ENCODE assay signal across 8 mouse cellular contexts in genomic region chr5:98328848-98329624, GRCm38 (mm10). TPM values are rescaled to one million over a fixed set of nuclear protein-coding genes. Genes with fewer than 3 reads are reported as not detected.
DNase-seq lines count a peak whose midpoint lies in the region; ATAC-seq and TF ChIP-seq lines count a peak whose summit lies in the region.

Gene Cfap299, plus strand, starts transcription at chr5:98329304.

- TF ChIP-seq POLR2A in brain, embryonic 14.5 days (IDR thresholded peaks at IDR 0.05; ENCODE audit: borderline replicate concordance, extremely low read depth, insufficient read depth, insufficient read length, poor library complexity, severe bottlenecking): no peak

- under 1% methylated on average over 46 of the region's 46 CpGs for WGBS in forebrain, embryonic 10.5 days
- 1% methylated on average over 46 of the region's 46 CpGs for WGBS in heart, embryonic 15.5 days
- WGBS in liver, embryonic 12.5 days (ENCODE audit: insufficient replicate concordance): 2% methylated on average over 46 of the region's 46 CpGs
- under 1% methylated on average over 46 of the region's 46 CpGs for WGBS in stomach, embryonic 15.5 days

- H3K36me3 ChIP-seq in forebrain, embryonic 10.5 days (replicated peaks): no peaks in the 10 kb centered on the region
- no peaks in the 10 kb centered on the region for H3K36me3 ChIP-seq in heart, embryonic 15.5 days
- no peaks in the 10 kb centered on the region for H3K36me3 ChIP-seq in liver, embryonic 12.5 days
- H3K36me3 ChIP-seq in stomach, embryonic 15.5 days: no peaks in the 10 kb centered on the region

- peak within 1 kb of the TSS; percentile 66 for H3K4me3 ChIP-seq in forebrain, embryonic 10.5 days
- H3K4me3 ChIP-seq in heart, embryonic 15.5 days: peak within 1 kb of the TSS; percentile 63
- peak within 1 kb of the TSS; percentile 57 for H3K4me3 ChIP-seq in liver, embryonic 12.5 days
- H3K4me3 ChIP-seq in stomach, embryonic 15.5 days (replicated peaks): peak within 1 kb of the TSS; percentile 59

- peak; percentile 99 for TF ChIP-seq CTCF in brain, embryonic 14.5 days (IDR thresholded peaks at IDR 0.05; ENCODE audit: borderline replicate concordance, extremely low read depth, insufficient read depth, insufficient read length)

- peak; percentile 87 for ATAC-seq in heart, embryonic 15.5 days (replicated peaks; ENCODE audit: insufficient number of reproducible peaks, insufficient read depth, low FRiP score, low read depth)
- peak; percentile 91 for ATAC-seq in liver, embryonic 12.5 days
- ATAC-seq in stomach, embryonic 15.5 days (ENCODE audit: insufficient read depth, low FRiP score, low read depth): peak; percentile 95

- peak; percentile 59 for DNase-seq in A20 (ENCODE audit: low read depth, low spot score)
- DNase-seq in brain, embryonic 14.5 days (ENCODE audit: low read depth): peak; percentile 90
- DNase-seq in forebrain, embryonic 10.5 days (ENCODE audit: extremely low spot score, low spot score): peak; percentile 84
- DNase-seq in kidney, postnatal 14 days: peak; percentile 89
- peak; percentile 91 for DNase-seq in neural tube, embryonic 10.5 days (ENCODE audit: extremely low spot score, low spot score)

- H3K27ac ChIP-seq in forebrain, embryonic 10.5 days: peak within 1 kb of the TSS; percentile 31; the same call in 1 of the 2 replicates
- H3K27ac ChIP-seq in heart, embryonic 15.5 days: no peak within 1 kb of the TSS
- H3K27ac ChIP-seq in liver, embryonic 12.5 days: no peak within 1 kb of the TSS
- H3K27ac ChIP-seq in stomach, embryonic 15.5 days: no peak within 1 kb of the TSS

- peak within 1 kb of the TSS; percentile 79 for H3K4me2 ChIP-seq in heart, embryonic 15.5 days
- H3K4me2 ChIP-seq in liver, embryonic 12.5 days: peak within 1 kb of the TSS; percentile 74
- peak within 1 kb of the TSS; percentile 74 for H3K4me2 ChIP-seq in stomach, embryonic 15.5 days

- H3K9ac ChIP-seq in heart, embryonic 15.5 days: peak within 1 kb of the TSS; percentile 25; the same call in 1 of the 2 replicates
- H3K9ac ChIP-seq in liver, embryonic 12.5 days: no peak within 1 kb of the TSS
- no peak within 1 kb of the TSS for H3K9ac ChIP-seq in stomach, embryonic 15.5 days

- no peaks in the 10 kb centered on the region for H3K9me3 ChIP-seq in forebrain, embryonic 10.5 days
- H3K9me3 ChIP-seq in heart, embryonic 15.5 days (replicated peaks): no peaks in the 10 kb centered on the region
- no peaks in the 10 kb centered on the region for H3K9me3 ChIP-seq in liver, embryonic 12.5 days (replicated peaks)
- H3K9me3 ChIP-seq in stomach, embryonic 15.5 days: no peaks in the 10 kb centered on the region

- H3K27me3 ChIP-seq in forebrain, embryonic 10.5 days (ENCODE audit: poor library complexity, severe bottlenecking): peaks cover 29% of the 10 kb centered on the region
- H3K27me3 ChIP-seq in heart, embryonic 15.5 days: peaks cover 9% of the 10 kb centered on the region; the same call in 1 of the 2 replicates
- peaks cover 6% of the 10 kb centered on the region; the same call in 1 of the 2 replicates for H3K27me3 ChIP-seq in liver, embryonic 12.5 days (replicated peaks)
- no peaks in the 10 kb centered on the region for H3K27me3 ChIP-seq in stomach, embryonic 15.5 days (replicated peaks)

- H3K4me1 ChIP-seq in forebrain, embryonic 10.5 days: peaks cover 7% of the 10 kb centered on the region
- no peaks in the 10 kb centered on the region for H3K4me1 ChIP-seq in heart, embryonic 15.5 days (replicated peaks)
- H3K4me1 ChIP-seq in liver, embryonic 12.5 days: 0 out of 2 replicates have a peak, but pooled peaks cover 6% of the 10 kb centered on the region
- H3K4me1 ChIP-seq in stomach, embryonic 15.5 days: no peaks in the 10 kb centered on the region

RNA-seq across cellular contexts. Expression of gene Cfap299, which starts in this region (rescaled TPM):
- 0.16 and 0.82 TPM in 2 replicates for polyA plus RNA-seq in brain, embryonic 14.5 days (2012; rRNA removed)
- polyA plus RNA-seq in forebrain, embryonic 10.5 days (2016; fragmentation: Nextera tagmentation; extraction: Ambion mirVana): 0.17 and 0.31 TPM in 2 replicates
- 0.22 TPM in 1 of 2 replicates, not detected in the other for polyA plus RNA-seq in heart, embryonic 15.5 days (2015; fragmentation: Nextera tagmentation; extraction: Ambion mirVana)
- polyA plus RNA-seq in liver, embryonic 12.5 days (2016; fragmentation: Nextera tagmentation; extraction: Ambion mirVana): not detected in 2 replicates
- polyA plus RNA-seq in stomach, embryonic 15.5 days (2015; fragmentation: Nextera tagmentation; extraction: Ambion mirVana): 0.49 and 0.64 TPM in 2 replicates

Comparison
In these comparisons a context has a peak if more than half of its experiments do, and no peak if none do; other contexts are left out.
1. Peak in DNase-seq in brain, embryonic 14.5 days; RNA of the gene not detected or under 1 TPM.
2. Peak in DNase-seq, H3K4me3 ChIP-seq and H3K27ac ChIP-seq in forebrain, embryonic 10.5 days; RNA of the gene not detected or under 1 TPM.
3. Peak in ATAC-seq, H3K4me3 ChIP-seq, H3K9ac ChIP-seq and H3K4me2 ChIP-seq in heart, embryonic 15.5 days; RNA of the gene not detected or under 1 TPM.
4. Peak in ATAC-seq, H3K4me3 ChIP-seq and H3K4me2 ChIP-seq in liver, embryonic 12.5 days; RNA of the gene not detected or under 1 TPM.
5. Peak in ATAC-seq, H3K4me3 ChIP-seq and H3K4me2 ChIP-seq in stomach, embryonic 15.5 days; RNA of the gene not detected or under 1 TPM.